Mouse (Mus musculus) limb, embryonic 15.5 days (tissue): Measurements from ENCODE around the gene Nedd9. TPM values are rescaled to one million over a fixed set of nuclear protein-coding genes. Genes with fewer than 3 reads are reported as not detected.

Source experiments
- ATAC-seq: fragments of 200-750 bp; cut with Nextera tagmentation; 2 replicates; pipeline ENCODE4 v1.8.0; 2017; ENCODE audit warnings: low read depth, moderate TSS enrichment; ENCODE audit not compliant: insufficient number of reproducible peaks, low FRiP score, low TSS enrichment
- H3K27ac ChIP-seq: fragments of 300-500 bp; sonication (generic); 2 replicates; pipeline ENCODE4 v1.5.1; 2015; ENCODE audit warnings: moderate library complexity, mild to moderate bottlenecking, inconsistent platforms
- H3K27me3 ChIP-seq: fragments of 300-500 bp; sonication (generic); 2 replicates; pipeline ENCODE4 v1.6.1; 2015; ENCODE audit warnings: inconsistent platforms
- H3K36me3 ChIP-seq: fragments of 300-500 bp; sonication (generic); 2 replicates; pipeline ENCODE4 v1.6.1; 2015; ENCODE audit warnings: inconsistent platforms
- H3K4me1 ChIP-seq: fragments of 300-500 bp; sonication (generic); 2 replicates; pipeline ENCODE4 v1.6.1; 2015; ENCODE audit warnings: inconsistent platforms
- H3K4me2 ChIP-seq: fragments of 300-500 bp; sonication (generic); 2 replicates; pipeline ENCODE4 v1.6.1; 2015; ENCODE audit warnings: mild to moderate bottlenecking, inconsistent platforms
- H3K4me3 ChIP-seq: fragments of 300-500 bp; sonication (generic); 2 replicates; pipeline ENCODE4 v1.5.1; 2015; ENCODE audit warnings: mild to moderate bottlenecking, inconsistent platforms
- H3K9ac ChIP-seq: fragments of 300-500 bp; sonication (generic); 2 replicates; pipeline ENCODE4 v1.6.1; 2015; ENCODE audit warnings: inconsistent platforms
- H3K9me3 ChIP-seq: fragments of 300-500 bp; sonication (generic); 2 replicates; pipeline ENCODE4 v1.6.1; 2016; ENCODE audit warnings: inconsistent platforms
- WGBS: fragments of 180-500 bp; shearing (Covaris S2); methylation state at CpG from one replicate; pipeline ENCODE4 v1.1.7; 2015; 5-methylcytosine and 5-hydroxymethylcytosine counted together
- polyA plus RNA-seq: library from polyadenylated mRNA; unstranded; fragments of >200 nt; fragmentation: Nextera tagmentation; extraction: Ambion mirVana; gene quantifications from 2 replicates; pipeline ENCODE4 v1.2.1, GENCODE M21; 2015

Gene Nedd9
- polyA plus RNA-seq, 1 experiment from 2014 or later, result 40.1 TPM

DNA sequence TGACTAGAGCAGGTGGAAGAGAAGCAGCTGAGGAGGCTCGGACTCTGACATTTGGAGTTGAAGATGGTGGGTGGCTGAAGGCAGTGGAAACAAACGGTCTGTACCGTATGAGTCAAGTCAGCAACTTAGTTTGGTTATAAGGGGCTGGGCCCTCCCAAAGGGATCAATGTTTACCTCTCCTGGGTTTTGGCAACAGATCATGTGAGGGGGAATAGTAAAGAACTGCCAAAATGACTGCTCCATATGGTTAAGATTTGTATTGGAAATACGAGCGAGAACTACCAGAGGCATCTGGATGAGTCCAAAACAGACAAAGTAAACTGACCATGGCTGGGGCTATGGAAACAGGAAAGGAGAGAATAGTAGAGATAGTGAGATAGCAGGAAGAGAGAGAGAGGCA is 64.6 kb downstream of the Nedd9 start:
- Histone ChIP-seq H3K4me1 (peaks cover 17% of the 10 kb centered on the region), H3K9ac (no peak overlapping the region), H3K27me3 (no peaks in the 10 kb centered on the region), H3K27ac (no peak overlapping the region), H3K9me3 (no peaks in the 10 kb centered on the region), H3K36me3 (no peaks in the 10 kb centered on the region), H3K4me2 (no peak overlapping the region), H3K4me3 (no peak overlapping the region)
- 63% methylated on average over 5 of the region's 5 CpGs for WGBS
- no peak for ATAC-seq

DNA sequence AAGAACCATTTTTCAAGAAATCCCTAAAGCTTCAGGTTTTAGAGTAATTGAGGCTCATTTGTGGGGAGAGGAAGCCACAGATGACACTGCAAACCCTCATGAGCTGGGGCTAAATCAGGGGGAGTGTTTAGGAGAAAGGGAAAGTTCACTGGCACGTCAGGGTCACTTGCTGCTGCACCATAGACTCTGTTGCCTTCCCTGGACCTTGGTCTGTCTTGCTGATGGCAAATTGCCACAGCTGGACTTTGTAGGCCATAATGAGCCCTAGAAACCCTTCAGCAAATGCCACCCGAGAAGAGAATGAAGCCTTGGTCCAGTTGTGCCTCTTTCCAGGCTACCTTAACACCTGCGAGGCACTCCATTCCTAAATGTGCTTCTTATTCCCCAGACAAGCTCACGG is 66.8 kb downstream of the Nedd9 start:
- H3K36me3 ChIP-seq, result no peaks in the 10 kb centered on the region
- peaks cover 17% of the 10 kb centered on the region for H3K4me1 ChIP-seq
- no peaks in the 10 kb centered on the region for H3K9me3 ChIP-seq
- no peak overlapping the region for H3K9ac ChIP-seq
- no peaks in the 10 kb centered on the region for H3K27me3 ChIP-seq
- no peak overlapping the region for H3K4me2 ChIP-seq
- no peak overlapping the region for H3K27ac ChIP-seq
- H3K4me3 ChIP-seq, result no peak overlapping the region
- ATAC-seq, result no peak
- WGBS, result 56% methylated on average over 4 of the region's 4 CpGs

DNA sequence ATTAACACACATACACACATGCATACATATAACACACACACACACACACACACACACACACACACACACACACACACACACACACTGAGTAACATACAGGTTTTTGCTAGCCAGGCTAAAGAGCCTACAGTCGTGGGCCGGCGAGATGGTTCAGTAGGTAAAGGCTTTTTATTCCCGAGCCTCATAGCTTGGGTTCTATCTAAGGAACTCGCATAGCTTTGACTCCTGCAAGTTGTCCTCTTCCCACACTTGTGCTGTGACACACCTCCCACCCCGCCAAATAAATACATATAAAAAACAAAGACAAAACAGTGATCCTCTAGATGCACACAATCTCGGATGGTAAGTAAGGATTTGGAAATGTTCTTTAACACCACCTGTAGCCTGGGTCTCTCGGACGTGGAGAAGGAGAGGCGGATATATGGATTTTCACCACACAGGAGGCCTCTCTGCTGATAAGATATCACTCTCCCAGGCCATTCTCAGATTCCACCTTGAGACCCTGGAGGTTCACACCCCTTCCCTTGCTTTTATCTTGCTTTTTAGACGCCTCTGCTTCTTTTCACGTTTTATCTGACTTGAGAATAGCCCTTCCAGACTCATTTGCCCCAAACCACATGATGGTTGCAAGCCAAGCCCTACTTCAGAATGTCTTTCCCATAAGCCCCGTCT is 68.8 kb downstream of the Nedd9 start:
- H3K4me3 ChIP-seq, result no peak overlapping the region
- H3K9me3 ChIP-seq, result no peaks in the 10 kb centered on the region
- ATAC-seq, result no peak
- no peak overlapping the region for H3K27ac ChIP-seq
- no peak overlapping the region for H3K4me2 ChIP-seq
- no peaks in the 10 kb centered on the region for H3K36me3 ChIP-seq
- H3K4me1 ChIP-seq, result peaks cover 10% of the 10 kb centered on the region
- H3K9ac ChIP-seq, result no peak overlapping the region
- WGBS, result 81% methylated on average over 13 of the region's 13 CpGs
- no peaks in the 10 kb centered on the region for H3K27me3 ChIP-seq

DNA sequence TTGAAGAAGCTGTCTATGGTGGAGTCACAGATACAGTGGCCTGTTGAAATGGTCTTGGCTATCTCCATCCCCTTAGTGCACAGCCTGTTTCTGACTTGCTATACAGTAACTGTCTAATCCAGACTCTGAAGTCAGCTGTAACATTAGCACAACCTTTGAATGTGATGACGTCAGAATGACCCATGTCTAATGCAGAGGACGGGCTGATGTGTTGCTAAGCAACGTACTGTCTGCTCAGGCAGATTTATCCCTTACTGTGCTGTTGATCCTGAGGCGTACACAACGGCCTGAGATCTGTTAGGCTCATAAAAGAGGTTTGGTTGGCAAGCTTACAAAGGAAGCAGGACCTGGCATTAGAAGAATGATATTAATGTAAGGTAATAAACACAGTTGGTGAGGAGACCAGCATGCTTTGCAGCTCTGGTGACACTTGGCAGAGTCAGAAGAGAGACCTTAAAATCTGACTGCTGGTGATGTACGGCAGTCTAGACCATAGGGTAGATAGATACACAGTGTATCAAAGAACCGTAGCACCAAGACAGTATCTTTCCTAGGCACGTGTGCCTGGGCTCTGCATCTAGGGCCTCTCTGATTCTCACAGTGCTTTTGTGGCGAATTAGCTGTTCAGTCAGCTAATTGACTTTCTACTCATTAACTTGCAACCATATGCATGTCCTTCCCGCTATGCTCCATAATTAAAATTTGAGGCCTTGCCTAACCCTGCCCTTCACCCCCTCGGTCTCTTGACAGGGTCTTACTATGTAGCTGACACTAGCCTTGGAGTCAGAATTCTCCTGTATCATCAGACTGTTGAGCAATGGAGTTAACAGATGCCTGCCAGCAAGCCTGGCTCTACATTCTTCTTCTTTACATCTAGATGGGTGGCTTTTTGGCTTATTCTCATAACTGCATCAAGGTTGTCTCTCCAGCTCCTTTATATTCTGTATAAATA is 70.8 kb downstream of the Nedd9 start:
- Histone ChIP-seq H3K4me1 (no peaks in the 10 kb centered on the region), H3K9ac (no peak overlapping the region), H3K27me3 (no peaks in the 10 kb centered on the region), H3K4me3 (no peak overlapping the region), H3K27ac (no peak overlapping the region), H3K4me2 (no peak overlapping the region), H3K9me3 (no peaks in the 10 kb centered on the region), H3K36me3 (no peaks in the 10 kb centered on the region)
- no peak for ATAC-seq
- 51% methylated on average over 11 of the region's 11 CpGs for WGBS

DNA sequence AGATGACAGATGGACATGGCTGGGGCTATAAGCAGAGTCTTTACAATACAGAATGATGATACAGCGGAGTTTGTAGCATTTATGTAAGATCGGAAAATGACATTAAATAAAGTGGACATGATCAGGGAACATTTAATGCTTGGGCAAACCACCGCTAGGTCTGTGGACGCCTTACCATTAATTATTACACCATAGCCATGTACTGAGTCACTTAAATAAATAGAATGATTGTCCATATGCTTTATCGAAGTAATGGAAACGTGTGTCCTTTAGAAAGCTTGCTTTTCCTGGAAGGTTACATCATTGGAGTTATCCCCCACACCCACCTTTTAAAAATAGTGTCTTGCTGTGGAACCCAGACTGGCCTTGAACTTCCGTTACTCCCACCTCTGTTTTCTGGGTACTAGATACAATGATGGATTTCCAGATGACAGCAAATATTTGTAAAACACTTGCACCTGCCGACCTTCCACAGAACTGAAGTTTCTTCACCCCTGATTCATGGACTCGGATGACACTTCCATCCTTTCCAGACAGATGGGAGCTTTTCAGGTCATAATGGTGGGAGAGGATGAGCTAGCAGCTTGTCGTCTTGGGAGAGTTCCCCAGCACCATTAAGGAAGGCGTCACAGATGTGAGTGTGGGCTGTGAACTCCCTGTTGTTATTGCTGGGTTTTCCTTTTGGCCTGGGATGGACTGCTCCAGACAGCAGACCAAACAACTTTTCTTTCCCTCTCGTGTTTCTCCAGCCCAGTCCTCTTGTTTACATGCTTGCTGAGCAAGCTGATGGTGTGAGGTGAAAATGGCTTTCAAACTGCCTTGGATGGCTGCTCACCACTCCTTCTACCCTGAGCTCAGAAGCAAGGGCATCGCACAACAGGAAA is 76.7 kb downstream of the Nedd9 start:
- Histone ChIP-seq H3K4me2 (no peak overlapping the region), H3K9me3 (no peaks in the 10 kb centered on the region), H3K36me3 (no peaks in the 10 kb centered on the region), H3K4me3 (no peak overlapping the region), H3K27ac (no peak overlapping the region), H3K4me1 (no peaks in the 10 kb centered on the region), H3K9ac (no peak overlapping the region), H3K27me3 (no peaks in the 10 kb centered on the region)
- no peak for ATAC-seq
- 71% methylated on average over 13 of the region's 13 CpGs for WGBS

DNA sequence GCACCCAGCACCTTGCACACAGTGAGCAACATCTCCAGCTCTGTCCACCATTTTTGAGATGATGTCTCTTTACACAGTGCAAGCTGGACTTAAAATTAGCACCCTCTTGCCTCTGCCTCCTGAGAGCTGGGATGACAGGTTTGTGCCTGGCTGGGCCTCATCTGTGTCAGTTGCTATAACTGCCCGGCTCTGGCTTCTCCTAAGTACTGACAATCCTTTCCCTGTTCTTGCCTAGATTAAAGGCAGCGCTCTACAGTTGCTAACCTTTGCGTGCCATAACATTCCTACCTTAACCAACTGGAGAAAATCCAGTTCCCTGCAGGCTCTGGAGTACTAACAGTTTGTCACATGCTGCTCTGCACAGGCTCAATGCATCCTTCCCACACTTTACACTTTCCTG is 77.9 kb downstream of the Nedd9 start:
- Histone ChIP-seq H3K4me1 (no peaks in the 10 kb centered on the region), H3K27me3 (no peaks in the 10 kb centered on the region), H3K27ac (no peak overlapping the region), H3K9me3 (no peaks in the 10 kb centered on the region), H3K4me2 (no peak overlapping the region), H3K4me3 (no peak overlapping the region), H3K36me3 (no peaks in the 10 kb centered on the region), H3K9ac (no peak overlapping the region)
- no peak for ATAC-seq
- 68% methylated on average over 3 of the region's 3 CpGs for WGBS

DNA sequence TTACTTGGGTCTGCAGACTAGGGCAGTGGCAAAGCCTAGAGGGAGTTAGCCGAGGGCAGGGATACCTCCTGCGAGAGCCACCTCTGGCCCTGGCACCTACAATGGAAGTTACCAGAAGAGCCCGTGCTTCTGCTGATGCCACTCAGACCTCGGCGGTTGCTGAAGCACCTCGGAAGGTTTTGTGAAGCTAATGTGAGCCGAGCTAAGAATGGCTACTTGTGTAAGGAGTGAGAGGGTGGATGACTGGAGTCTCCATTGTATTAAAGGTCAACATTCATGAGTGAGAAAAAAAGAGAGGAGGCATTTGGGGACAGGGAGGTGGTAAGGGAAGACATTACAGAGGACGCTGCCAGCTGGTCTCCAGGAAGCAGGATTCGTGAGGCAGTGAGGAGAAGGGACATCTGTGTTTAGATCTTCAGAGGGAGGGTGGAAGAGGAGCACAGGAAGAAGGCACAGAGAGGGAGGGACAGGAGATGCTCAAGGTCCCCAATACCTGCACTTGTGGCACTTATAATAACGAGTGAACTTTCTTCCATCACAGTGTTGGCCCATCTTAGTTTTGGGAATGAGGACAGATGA is 78.7 kb downstream of the Nedd9 start:
- no peak overlapping the region for H3K4me2 ChIP-seq
- H3K4me1 ChIP-seq, result no peaks in the 10 kb centered on the region
- 88% methylated on average over 10 of the region's 10 CpGs for WGBS
- no peaks in the 10 kb centered on the region for H3K9me3 ChIP-seq
- ATAC-seq, result no peak
- no peaks in the 10 kb centered on the region for H3K27me3 ChIP-seq
- no peak overlapping the region for H3K4me3 ChIP-seq
- H3K27ac ChIP-seq, result no peak overlapping the region
- no peak overlapping the region for H3K9ac ChIP-seq
- no peaks in the 10 kb centered on the region for H3K36me3 ChIP-seq

DNA sequence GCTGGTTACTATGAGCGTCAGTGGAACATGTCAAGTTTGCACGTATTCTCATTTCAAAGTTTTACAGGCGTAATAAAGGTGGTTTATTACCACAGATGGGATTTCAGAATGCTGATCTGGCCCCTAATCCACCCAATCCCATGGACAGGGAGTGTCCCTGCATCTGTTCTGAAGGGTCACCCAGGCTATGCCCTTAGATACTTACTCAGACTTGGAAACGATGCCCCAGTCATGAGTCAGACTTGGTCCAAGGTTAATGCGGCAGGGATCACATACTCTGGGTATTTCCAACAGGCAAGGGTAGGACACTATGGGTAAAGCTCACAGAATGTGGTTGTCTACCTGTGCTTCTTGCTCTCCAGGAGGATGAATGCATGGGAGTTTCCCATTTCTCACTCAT is 82.2 kb downstream of the Nedd9 start:
- H3K9me3 ChIP-seq, result no peaks in the 10 kb centered on the region
- no peaks in the 10 kb centered on the region for H3K4me1 ChIP-seq
- H3K4me3 ChIP-seq, result no peak overlapping the region
- no peaks in the 10 kb centered on the region for H3K27me3 ChIP-seq
- H3K9ac ChIP-seq, result no peak overlapping the region
- no peak for ATAC-seq
- H3K4me2 ChIP-seq, result no peak overlapping the region
- 71% methylated on average over 5 of the region's 5 CpGs for WGBS
- H3K36me3 ChIP-seq, result no peaks in the 10 kb centered on the region
- no peak overlapping the region for H3K27ac ChIP-seq

DNA sequence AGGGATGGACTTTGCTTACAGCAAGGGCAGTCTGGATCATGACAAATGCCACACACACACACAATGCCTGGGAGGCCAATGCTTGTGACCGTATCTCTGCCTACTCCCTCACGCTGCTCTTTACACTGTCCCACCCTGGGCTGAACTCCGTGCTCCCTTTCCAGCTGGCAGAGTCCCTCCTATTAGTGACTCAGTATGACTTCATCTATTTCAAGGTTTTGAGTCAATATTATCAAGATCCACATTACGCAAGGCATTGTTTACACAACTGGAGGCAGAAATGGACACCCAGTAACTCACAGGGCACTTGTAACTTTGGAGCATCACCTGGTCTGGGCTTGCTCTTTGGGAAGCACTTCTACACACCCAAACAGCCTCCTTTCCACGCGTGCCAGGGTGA is 83.3 kb downstream of the Nedd9 start:
- no peak overlapping the region for H3K9ac ChIP-seq
- no peak overlapping the region for H3K4me2 ChIP-seq
- no peak overlapping the region for H3K4me3 ChIP-seq
- ATAC-seq, result no peak
- no peak overlapping the region for H3K27ac ChIP-seq
- no peaks in the 10 kb centered on the region for H3K27me3 ChIP-seq
- no peaks in the 10 kb centered on the region for H3K4me1 ChIP-seq
- no peaks in the 10 kb centered on the region for H3K36me3 ChIP-seq
- 73% methylated on average over 6 of the region's 6 CpGs for WGBS
- no peaks in the 10 kb centered on the region for H3K9me3 ChIP-seq

DNA sequence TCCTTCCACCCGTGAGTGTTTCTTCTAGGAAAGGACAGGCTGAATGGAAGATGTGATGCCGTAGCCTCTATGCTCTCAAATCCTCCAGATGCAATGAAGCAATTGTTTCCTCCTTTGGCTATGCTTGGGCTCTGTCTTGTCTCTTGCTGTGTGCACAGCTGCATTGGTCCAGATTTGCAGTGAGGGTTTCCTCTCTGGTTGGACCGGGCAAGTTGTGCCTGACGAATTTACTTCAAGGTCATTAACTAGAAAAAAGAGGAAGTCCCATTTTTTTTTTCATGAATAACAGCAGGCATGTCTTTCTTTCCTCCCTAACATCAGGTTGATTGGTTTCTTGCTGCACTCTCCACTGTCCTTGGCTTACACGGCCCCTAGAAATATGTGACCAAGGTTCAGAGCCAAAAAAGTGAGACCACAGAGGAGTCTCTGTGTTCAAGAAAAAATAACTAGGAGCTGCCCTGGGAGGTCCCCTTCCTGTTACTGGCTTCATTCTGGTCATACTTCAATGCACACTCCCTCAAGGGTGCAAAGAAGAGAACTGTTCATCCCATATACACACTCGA is 84.6 kb downstream of the Nedd9 start:
- H3K27ac ChIP-seq, result no peak overlapping the region
- no peaks in the 10 kb centered on the region for H3K4me1 ChIP-seq
- H3K27me3 ChIP-seq, result no peaks in the 10 kb centered on the region
- no peaks in the 10 kb centered on the region for H3K9me3 ChIP-seq
- WGBS, result 49% methylated on average over 6 of the region's 6 CpGs
- H3K36me3 ChIP-seq, result no peaks in the 10 kb centered on the region
- H3K4me2 ChIP-seq, result no peak overlapping the region
- ATAC-seq, result no peak
- no peak overlapping the region for H3K9ac ChIP-seq
- H3K4me3 ChIP-seq, result no peak overlapping the region

DNA sequence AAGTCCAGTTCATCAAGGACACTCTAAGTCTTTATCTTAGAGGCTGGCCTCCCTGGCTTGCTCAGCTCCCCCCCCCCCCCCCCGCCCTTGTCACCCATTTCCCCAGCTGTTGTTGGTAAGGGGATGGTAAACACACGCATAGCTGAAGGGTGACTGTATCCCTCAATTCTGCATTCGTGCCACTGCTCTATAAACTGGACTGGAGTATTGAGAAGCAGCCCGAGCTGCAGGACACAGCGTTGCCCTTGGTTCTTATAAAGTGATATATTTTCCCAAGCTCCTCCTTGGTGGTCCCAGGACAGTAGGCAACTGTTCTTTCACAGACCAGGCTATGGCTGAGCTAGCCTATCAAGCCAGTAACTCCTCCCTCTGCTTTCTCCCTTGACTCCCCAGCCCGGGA is 85.4 kb downstream of the Nedd9 start:
- H3K9me3 ChIP-seq, result no peaks in the 10 kb centered on the region
- H3K4me1 ChIP-seq, result no peaks in the 10 kb centered on the region
- no peak for ATAC-seq
- no peak overlapping the region for H3K4me3 ChIP-seq
- no peaks in the 10 kb centered on the region for H3K36me3 ChIP-seq
- H3K27ac ChIP-seq, result no peak overlapping the region
- H3K27me3 ChIP-seq, result no peaks in the 10 kb centered on the region
- H3K4me2 ChIP-seq, result no peak overlapping the region
- H3K9ac ChIP-seq, result no peak overlapping the region
- WGBS, result 61% methylated on average over 6 of the region's 6 CpGs
